Mouse (Mus musculus) thymus, adult 2 months (tissue): ENCODE results near the gene Fbxo9.

Source experiments
- CTCF ChIP-seq: fragments of 200-500 bp; IDR thresholded peaks from 2 replicates; pipeline ENCODE4 v1.5.1; 2012; ENCODE audit warnings: mild to moderate bottlenecking, control low read depth, low read length, moderate library complexity, borderline replicate concordance; ENCODE audit not compliant: control insufficient read depth, poor library complexity, insufficient read depth; ENCODE audit errors: extremely low read depth
- POLR2A ChIP-seq: fragments of 200-500 bp; IDR thresholded peaks from 2 replicates; pipeline ENCODE4 v1.6.1; 2012; ENCODE audit warnings: mild to moderate bottlenecking, low read length, control low read depth, moderate library complexity; ENCODE audit not compliant: control insufficient read depth, poor library complexity, insufficient read depth; ENCODE audit errors: extremely low read depth

DNA sequence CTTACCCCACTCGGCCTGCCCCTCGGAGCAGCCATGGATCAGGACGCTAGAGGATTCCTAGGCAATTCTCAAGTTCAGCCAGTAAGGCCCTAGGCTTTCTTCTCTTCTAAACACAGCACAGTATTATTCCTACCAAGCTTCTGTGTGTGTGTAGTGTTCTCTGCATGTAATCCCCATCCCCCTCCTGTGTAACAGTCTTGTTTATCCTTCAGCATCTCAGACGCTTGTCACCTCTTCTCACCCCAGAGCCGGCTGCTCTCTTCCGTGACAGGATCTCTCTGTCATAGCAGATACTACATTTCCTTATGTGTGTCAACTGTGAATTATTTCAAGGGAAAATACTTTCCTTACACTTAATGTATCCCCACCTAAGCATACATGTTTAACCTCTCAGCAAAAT is 17.1 kb upstream of the Fbxo9 start:
- no peak for TF ChIP-seq CTCF
- no peak for TF ChIP-seq POLR2A
